Mouse (Mus musculus) adrenal gland, adult 18-20 months (tissue): Measurements from ENCODE around the gene Lig4. TPM values are rescaled to one million over a fixed set of nuclear protein-coding genes. Genes with fewer than 3 reads are reported as not detected.

Source experiments
- DNase-seq, 2 experiments: peaks; one replicate each; pipeline ENCODE4 v3.0.0; 2021 to 2022; ENCODE audit warnings: low spot score in 2 of 2
- long read RNA-seq, 2 experiments: library from polyadenylated mRNA; stranded (forward); transcript quantifications; one replicate each; pipeline ENCODE4 v2.0.0; 2021
- total RNA-seq, 2 experiments: library from RNA; stranded (reverse); gene quantifications; 1 replicate in 1 of 2; 2 replicates in 1 of 2; pipeline ENCODE4 v1.2.3; 2021

Lig4 gene
- total RNA-seq = 1 to 10 TPM; 7.8 to 8.4 TPM
- long read RNA-seq, experiment 1, full-length matches to known transcripts = 2 of 2 reads
- long read RNA-seq, experiment 1, partial matches to known transcripts = 0 of 2 reads
- long read RNA-seq, experiment 1, other reads (novel, unspliced or antisense) = 0 of 2 reads
- long read RNA-seq, experiment 2, full-length matches to known transcripts = 2 of 3 reads
- long read RNA-seq, experiment 2, partial matches to known transcripts = 0 of 3 reads
- long read RNA-seq, experiment 2, other reads (novel, unspliced or antisense) = 1 of 3 reads

DNA sequence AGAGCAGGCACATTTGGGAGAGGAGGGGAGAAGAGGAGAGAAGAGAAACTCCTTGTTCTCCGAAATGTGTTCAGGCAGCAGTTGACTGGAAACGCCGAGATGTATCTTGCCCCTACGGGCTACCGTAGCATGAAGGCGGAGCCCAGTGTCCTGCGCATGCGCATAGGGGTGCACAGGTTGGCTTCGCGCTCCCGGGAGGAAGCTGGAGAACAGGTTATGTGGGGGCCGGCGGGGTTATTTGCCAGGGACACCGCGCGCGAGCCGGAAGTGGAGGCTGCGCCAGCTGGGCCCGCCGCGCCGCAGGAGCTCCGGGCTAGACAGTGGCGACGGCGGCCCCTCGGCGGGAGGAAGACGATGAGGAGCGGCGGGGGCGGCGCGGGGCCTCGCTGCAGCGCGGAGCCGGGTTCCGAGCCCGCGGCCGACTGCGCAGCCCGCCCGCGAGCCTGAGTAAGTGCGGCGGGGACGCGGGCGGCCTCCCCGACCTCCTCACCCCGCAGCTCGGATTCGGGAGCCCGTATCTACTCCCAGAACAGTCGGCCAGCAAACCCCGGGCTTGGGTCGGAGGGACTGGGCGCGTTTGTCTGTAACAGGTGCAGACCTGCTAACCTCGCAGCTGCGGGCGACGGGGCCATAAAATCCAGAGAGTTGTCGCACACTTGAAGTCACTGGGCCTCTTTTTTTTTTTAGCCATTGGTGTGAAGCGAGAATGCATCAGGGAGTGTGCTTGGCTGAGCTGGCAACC, at the start of gene Lig4, which contains the start of gene Abhd13:
Lig4 (minus strand) TSS at position 114 of the 742 bp plus-strand sequence.
Abhd13 (plus strand) TSS at position 135 of the 742 bp plus-strand sequence.
- peak; percentile 100 for DNase-seq

DNA sequence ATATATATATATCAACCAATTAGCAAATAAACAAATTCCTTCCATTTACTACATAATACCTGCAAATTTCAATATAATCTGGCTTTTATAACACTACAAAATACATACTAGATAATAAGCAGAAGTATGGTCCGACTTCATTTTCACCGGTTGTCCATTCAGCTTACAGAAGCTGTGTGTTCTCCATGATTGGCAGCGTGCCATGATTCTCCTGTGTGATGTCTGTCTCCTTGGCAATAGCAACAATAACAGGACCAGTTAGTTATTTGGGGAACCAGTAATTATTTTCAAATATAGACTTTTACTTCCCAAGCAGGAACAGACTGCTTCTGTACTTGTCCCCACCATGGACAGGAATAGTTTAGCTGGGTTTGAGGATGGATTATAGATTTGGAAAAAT, 39.7 kb upstream of the Lig4 start:
- DNase-seq = no peak

- DNase-seq = no peak
Observed at GRCm38 (mm10) chr8:10016252-10016651, 38.8 kb upstream of the Lig4 start.

GRCm38 (mm10) chr8:10007660-10008028, 30.2 kb upstream of the Lig4 start:
- no peak for DNase-seq

- peak; percentile 23 to 35 for DNase-seq
Observed at GRCm38 (mm10) chr8:10006986-10007659, 29.6 kb upstream of the Lig4 start.

DNA sequence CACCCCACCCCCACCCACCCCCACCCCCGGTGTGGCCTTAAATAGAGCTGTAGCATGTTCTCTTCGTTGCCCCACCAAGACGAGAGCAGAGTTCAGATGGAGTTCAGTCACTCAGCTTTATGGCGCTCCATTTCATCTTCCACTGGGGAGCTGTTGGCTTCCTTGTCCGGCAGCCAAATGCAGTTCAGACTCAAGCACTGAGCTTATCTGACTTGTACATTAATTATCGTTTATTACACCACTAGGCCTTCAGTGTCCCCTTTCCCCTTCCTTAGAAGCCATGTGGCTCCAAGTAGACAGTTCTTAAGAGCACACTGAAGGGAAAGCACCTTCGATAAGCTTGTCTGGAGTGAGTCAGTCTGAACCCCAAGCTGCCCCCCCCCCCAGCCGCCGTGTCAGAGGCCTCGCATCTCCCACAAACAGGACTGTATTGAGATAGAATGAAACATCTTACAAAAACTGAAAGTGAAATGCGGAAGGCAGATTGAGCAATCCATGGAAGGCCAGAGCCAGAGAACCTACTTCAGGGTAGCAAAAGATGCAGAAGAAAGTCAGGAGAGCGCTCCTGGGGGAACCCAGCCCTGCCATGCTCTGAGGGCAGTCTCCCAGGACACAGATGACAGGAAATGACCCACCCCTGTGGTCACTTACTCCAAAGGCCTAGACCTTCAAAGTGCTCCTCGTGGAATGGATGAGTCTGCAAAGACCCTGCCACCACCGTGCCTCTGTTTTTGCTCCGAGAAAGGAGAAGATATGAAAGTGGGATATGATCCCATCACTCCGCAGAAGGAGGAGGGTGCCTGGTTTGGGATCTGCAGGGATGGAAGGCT, 28.9 kb upstream of the Lig4 start, which contains the start of gene Tnfsf13b:
Tnfsf13b (plus strand) TSS at position 312 of the 830 bp plus-strand sequence.
- peak in 1 of 2 experiments; percentile 26 for DNase-seq

DNA sequence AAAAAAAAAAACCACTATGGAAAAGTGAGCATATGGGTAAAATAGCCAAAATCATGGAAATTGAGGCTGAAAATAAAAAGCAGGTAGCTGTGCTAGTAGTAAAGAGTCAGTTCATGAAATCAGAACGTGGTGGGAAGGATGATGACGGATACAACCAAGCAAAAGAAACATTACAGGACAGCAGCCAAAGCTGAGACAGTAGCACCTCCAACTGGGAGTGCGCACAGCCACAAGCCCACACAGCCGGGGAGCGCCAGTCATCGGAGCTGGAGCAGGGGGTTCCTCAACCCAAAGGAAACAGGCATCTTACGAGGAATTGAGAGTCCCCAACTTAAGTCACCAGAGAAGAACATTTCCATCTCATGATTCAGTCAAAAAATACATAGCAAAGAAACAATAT, 26.6 kb upstream of the Lig4 start:
- DNase-seq = no peak

DNA sequence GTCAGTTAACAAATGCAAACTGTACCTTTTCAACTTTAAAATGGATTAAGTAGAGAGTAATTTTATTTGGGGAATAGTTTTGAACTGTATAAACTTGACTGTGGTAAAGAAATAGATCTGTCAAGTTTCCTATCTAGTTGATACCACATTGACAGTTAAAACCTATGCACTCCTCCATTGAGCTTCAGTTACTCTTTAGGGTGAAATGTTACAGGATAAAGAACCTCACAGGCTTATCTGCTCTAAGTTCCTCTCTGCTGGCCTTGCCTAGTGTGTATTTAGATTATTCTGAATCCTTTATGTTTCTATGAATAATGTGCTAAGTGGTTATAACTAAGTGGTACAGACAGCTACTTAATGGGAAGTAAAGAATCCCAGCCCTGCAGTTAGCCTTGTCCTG, 2.7 kb upstream of the Lig4 start:
- DNase-seq = no peak

DNA sequence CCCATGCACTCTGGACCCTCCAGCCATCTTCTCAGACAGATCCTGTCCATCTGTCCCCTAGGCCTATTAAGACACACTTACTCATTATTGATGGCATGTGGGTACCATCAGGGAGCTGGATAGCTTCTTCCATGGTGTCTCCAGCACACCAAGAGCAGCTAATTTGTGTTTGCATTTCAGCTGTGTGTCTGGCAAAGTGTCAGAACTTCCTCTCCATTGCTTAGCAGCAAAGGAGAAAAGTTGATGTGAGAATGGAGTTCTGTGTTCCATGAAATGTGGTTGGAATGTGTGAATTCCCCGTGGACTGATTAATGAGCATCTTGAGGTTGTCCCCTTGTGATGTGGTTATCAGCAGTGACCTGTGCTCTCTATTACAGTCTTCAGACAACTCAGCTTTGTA, 2.3 kb upstream of the Lig4 start:
- no peak for DNase-seq

DNA sequence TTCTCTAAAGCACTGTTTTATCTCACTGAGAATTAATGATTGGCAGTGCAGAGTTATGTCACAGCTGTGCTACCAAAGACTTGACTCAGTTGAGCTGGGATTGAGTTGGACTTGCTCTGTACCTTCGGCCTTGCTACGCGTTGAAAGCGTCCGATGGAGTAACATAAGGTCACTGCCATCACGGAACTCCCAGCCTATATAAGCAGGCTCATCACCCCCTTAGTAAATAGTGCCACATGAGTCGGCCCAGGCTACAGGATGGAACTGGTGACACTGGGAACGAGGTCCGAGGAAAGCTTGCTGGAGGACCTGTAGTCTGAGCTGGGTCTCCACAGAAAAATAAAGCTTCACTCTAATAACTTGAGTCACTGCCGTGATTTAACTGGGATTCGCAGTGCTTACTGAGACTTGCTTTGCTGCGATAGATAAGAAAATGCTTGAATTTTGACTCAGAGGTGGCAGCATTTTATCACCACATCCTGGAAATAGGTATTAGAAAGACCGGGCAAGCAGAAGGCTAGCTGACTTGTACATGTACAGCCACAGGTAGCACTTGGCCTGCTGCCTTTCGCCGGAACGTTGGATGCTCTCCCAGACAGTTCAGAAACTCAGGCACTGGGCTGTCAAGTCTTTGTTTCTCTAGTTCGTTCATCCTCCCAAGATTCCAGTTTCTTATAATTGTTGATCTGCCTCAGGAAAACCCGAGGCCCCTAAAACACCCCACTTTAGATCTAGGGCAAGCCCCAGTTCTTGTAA, 1.2 kb upstream of the Lig4 start:
- DNase-seq = no peak

- DNase-seq = no peak
Observed at GRCm38 (mm10) chr8:9977016-9977415, 470 bp downstream of the Lig4 start.

- peak; percentile 94 to 97 for DNase-seq
Observed at GRCm38 (mm10) chr8:9975898-9976611, 1.4 kb downstream of the Lig4 start.

- DNase-seq = no peak
Observed at GRCm38 (mm10) chr8:9975276-9975675, 2.2 kb downstream of the Lig4 start.

DNA sequence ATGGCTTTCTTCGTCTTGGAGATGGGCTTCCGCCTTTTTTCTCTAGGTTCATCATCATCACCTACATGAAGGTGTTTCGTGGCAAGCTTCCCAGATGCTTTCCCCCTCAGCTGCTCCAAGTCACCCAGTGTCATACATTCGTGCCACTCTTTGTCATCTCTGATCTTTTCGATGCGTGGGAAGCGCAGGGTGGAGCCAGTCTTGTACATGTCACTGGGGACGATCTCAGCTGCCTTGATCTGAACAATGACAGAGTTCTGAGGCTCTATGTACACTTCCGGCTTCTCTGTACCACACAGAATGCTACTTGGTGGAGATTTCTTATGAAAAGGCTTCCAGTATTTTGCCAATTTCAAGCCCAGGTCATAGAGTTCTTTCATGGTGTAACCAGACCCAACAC, 5.6 kb downstream of the Lig4 start:
- DNase-seq = no peak

GRCm38 (mm10) chr8:9959919-9960318, 17.6 kb downstream of the Lig4 start:
- no peak for DNase-seq

DNA sequence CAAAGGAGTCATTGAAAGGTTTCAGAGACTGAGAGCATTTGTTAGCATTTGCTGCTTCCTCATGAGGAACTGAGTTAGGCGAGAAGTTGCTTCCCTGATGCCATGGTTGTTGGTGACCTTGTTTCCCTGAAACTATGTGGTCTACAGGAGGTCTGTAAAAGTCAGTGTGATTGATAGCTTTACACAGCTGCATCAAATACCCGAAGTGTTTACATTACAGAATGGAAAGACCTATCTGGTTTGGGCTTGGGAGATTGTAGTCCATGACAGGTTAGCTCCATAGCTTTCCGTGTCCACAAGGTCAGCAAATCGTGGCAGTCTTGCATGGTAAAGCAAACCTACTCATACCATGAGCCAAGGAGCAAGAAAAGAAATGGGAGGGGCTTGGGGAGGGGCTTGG, 19.1 kb downstream of the Lig4 start:
- DNase-seq = no peak

GRCm38 (mm10) chr8:9949134-9949890, 28.2 kb downstream of the Lig4 start:
- no peak for DNase-seq

GRCm38 (mm10) chr8:9935574-9935973, 41.9 kb downstream of the Lig4 start:
- DNase-seq = no peak
